Mouse (Mus musculus) megakaryocyte progenitor cell, adult 5-6 weeks (primary cell): ENCODE measurements at regions not wholly inside any gene's neighbourhood (a gene's known extent, or its start where the extent isn't known, plus 50 kb on each side); places are given as distances from the start of the nearest gene placed in this dataset.

ENCODE experiments used
- ATAC-seq: replicated peaks from 2 replicates; pipeline ENCODE4 v1.8.0; 2016; ENCODE audit warnings: mild to moderate bottlenecking, moderate TSS enrichment, inconsistent platforms; ENCODE audit not compliant: poor library complexity

GRCm38 (mm10) chr3:38226147-38226546 is 258.5 kb downstream of the Ankrd50 start:
- ATAC-seq, result no peak

- no peak for ATAC-seq
Observed at GRCm38 (mm10) chr3:38221834-38222215, 262.8 kb downstream of the Ankrd50 start.

- ATAC-seq, result peak; percentile 73
Observed at GRCm38 (mm10) chr3:38220934-38221833, 263.5 kb downstream of the Ankrd50 start.

- no peak for ATAC-seq
Observed at GRCm38 (mm10) chr3:38209081-38209480, 275.6 kb downstream of the Ankrd50 start.

GRCm38 (mm10) chr3:38207867-38208266 is 276.8 kb downstream of the Ankrd50 start:
- no peak for ATAC-seq

- peak; percentile 89 for ATAC-seq
Observed at GRCm38 (mm10) chr3:38201861-38202656, 282.6 kb downstream of the Ankrd50 start.

- no peak for ATAC-seq
Observed at GRCm38 (mm10) chr3:38194001-38194400, 290.6 kb downstream of the Ankrd50 start.

GRCm38 (mm10) chr3:38187406-38187896 is 297.2 kb downstream of the Ankrd50 start:
- peak; percentile 57; the same call in 1 of the 2 replicates for ATAC-seq

GRCm38 (mm10) chr3:38186503-38186902 is 298.1 kb downstream of the Ankrd50 start:
- peak; percentile 46 for ATAC-seq

- ATAC-seq, result peak; percentile 63
Observed at GRCm38 (mm10) chr3:38178295-38178694, 306.3 kb downstream of the Ankrd50 start.

- ATAC-seq, result no peak
Observed at GRCm38 (mm10) chr3:38175946-38176345, 308.7 kb downstream of the Ankrd50 start.

GRCm38 (mm10) chr3:38174735-38175280 is 309.8 kb downstream of the Ankrd50 start:
- ATAC-seq, result peak; percentile 61

GRCm38 (mm10) chr3:38152408-38152807 is 332.2 kb downstream of the Ankrd50 start:
- no peak for ATAC-seq

GRCm38 (mm10) chr3:38151821-38152220 is 332.8 kb downstream of the Ankrd50 start:
- ATAC-seq, result no peak

GRCm38 (mm10) chr3:38146663-38147062 is 338.0 kb downstream of the Ankrd50 start:
- no peak for ATAC-seq

- ATAC-seq, result no peak
Observed at GRCm38 (mm10) chr3:38145444-38145843, 339.2 kb downstream of the Ankrd50 start.

- no peak for ATAC-seq
Observed at GRCm38 (mm10) chr3:38144650-38145049, 340.0 kb downstream of the Ankrd50 start.

GRCm38 (mm10) chr3:38143147-38143883 is 341.3 kb downstream of the Ankrd50 start:
- peak; percentile 85 for ATAC-seq

- ATAC-seq, result no peak
Observed at GRCm38 (mm10) chr3:38139387-38139786, 345.3 kb downstream of the Ankrd50 start.

GRCm38 (mm10) chr3:38138014-38138413 is 346.6 kb downstream of the Ankrd50 start:
- peak; percentile 64; the same call in 1 of the 2 replicates for ATAC-seq

GRCm38 (mm10) chr3:38135808-38136214 is 348.8 kb downstream of the Ankrd50 start:
- ATAC-seq, result no peak
